Mouse (Mus musculus): Measurements from ENCODE around the gene Atl2. TPM values are rescaled to one million over a fixed set of nuclear protein-coding genes. Genes with fewer than 3 reads are reported as not detected.

The Atl2 gene
- total RNA-seq, 2 experiments from 2014 or later: 50.5 to 59.4 TPM

- no peak for DNase-seq
Observed at GRCm38 (mm10) chr17:79897666-79898065, 1.7 kb upstream of the Atl2 start.

DNA sequence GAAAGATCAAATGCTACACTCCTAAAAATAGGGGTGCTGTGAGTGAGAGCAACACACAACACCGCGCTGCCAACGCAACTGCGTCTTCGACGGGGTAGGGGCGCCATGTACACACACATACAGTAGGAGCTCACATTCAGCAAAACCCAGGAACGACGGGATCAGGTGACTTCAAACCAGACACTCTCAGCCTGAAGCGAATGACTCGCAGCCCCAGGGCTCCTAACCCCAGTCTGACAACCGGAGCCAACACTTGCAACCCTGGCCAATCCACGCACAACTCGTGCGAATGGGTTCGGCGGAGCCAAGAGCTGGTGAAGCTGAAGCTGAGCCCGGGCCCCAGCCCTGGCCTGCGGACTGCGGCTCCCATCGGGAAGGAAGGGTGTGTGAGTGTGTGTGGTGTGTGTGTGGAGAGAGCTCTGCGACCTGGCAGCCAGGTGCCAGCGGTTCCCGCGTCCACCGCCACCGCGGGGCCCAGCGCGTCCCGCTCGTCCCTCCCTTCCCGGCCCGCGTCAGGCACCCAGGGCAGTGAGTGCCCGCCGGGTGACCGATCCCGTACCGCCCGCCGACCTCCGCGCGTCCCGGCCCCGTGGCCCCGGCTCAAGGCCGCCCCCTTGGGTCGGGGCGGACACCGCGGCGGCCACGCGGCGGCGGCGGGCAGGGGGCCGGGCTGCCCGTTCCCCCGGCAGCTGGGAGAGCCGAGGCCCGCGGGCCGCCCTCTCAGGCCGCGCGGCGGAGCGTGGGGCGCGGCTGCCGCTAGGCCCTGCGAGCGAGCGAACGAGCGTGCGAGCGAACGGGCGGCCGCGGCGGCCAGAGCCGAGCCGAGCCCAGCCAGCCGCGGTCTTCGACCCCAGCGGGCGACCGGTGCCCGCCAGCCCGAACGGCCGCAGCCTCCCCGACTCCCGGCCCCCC lies 696 bp downstream of the Atl2 start:
- DNase-seq: peak; percentile 60 to 63

DNA sequence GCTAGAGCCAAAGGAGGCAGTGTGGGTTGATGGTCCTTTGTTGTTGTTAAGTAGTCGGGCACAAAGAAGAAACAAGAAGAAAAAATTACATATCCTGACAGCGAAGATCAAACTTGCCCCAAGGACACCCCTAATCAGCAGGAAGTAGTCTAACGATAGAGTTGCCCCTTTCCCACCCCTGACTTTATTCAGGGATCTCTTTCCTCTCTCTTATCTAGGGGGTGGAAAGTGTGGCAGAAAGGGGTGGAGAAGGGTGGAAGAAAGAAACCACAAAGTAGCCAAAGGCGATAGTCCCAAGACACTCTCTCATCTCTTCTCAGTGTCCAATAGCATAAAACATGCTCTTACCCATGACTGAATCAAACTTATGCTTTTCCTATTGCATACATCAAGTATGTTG lies 1.9 kb downstream of the Atl2 start:
- no peak for DNase-seq

- DNase-seq: no peak
Observed at GRCm38 (mm10) chr17:79891944-79892343, 4.0 kb downstream of the Atl2 start.

DNA sequence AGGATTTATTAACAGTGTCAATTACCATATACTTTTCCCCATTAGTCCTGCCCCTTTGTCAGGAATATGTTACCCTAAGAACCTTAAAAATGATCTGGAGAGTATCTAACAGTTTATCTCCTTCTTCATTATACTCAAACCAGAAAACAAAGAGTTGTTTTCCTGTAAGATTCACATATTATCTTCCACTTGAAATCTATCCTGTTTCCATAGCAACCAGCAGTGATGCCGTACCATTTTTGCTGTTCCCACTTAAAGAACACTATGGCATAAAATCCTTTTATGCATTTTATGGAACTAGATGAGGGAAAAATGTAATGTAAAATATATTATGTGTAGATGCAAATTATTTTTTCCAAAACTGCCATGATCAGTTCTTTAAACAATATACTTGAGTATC lies 8.0 kb downstream of the Atl2 start:
- no peak for DNase-seq

DNA sequence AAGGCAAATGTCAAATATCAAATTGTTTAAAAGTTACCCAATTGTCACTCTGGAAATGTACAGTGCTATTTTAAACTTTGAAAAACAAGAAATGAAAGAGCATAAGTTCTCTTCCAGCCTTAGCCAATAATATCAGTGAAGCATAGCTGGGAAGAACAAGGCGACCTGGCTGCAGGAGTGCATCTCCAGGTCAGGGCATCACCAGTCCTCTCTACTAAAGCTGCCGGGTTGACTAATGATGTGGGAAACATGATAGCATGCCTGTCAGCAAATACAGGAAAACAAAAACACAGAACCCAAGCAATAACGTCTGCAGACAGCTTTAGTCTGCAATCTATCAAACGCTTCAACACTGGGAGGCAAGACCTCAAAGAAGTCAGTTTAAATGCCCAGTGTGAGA lies 12.7 kb downstream of the Atl2 start:
- no peak for DNase-seq

- no peak for DNase-seq
Observed at GRCm38 (mm10) chr17:79865027-79865426, 30.9 kb downstream of the Atl2 start.

DNA sequence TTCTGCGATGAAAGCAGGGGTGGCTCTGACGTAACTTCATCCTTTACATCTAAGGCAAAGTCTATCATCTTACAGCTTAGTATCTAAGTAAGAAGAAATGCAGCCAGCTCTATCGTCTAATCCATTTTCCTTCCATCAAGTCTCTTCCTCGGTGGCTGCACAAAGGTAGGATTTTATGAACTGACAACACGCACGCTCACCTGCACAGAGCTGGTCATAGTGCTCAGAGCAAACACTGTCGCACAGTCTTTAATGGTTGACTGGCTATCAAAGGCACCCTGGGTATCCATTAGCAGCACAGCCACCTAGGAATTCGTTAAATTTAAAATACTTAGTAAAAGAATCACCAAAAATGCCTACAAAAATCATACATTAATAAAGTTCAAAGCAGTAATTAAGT lies 31.4 kb downstream of the Atl2 start:
- DNase-seq: no peak

- DNase-seq: no peak
Observed at GRCm38 (mm10) chr17:79862038-79862437, 33.9 kb downstream of the Atl2 start.

DNA sequence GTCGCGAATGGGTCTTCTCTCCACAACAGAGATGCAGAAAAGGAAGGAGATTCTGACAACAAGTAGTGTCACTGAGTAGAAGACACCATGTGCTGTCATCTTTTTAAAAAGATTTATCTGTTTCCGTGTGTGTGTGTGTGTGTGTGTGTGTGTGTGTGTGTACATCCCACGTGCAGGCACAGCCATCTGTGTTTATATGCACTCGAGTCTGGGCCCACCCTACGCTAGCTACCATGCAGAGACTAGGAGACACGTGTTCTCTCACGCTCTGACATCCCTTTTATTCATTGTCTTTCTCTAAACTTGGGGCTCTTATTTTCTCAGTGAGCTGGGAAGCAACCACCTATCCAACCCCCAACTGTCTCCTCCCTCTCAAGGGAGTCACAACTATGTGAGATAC lies 40.4 kb downstream of the Atl2 start:
- DNase-seq: peak; percentile 7 to 22

DNA sequence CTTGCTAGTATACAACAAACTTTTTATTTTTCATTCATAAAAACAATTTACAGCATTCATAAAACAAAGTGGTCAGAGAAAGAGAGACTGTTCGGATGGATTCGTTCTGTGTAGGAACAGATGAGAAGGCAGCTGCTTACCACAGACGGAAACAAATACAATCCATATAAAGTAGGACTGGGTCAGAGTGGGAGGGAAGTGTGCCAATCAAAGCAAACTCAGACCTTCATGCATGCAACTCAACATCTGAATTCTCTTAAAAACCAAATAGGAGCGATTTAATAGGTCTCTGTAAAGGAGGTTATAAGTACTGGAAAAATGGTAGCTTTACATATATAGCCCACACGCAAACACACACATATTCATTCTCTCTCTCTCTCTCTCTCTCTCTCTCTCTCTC lies 47.5 kb downstream of the Atl2 start:
- DNase-seq: no peak

GRCm38 (mm10) chr17:79846182-79846581 lies 49.7 kb downstream of the Atl2 start:
- no peak for DNase-seq

- no peak for DNase-seq
Observed at GRCm38 (mm10) chr17:79845695-79846094, 50.2 kb downstream of the Atl2 start.

DNA sequence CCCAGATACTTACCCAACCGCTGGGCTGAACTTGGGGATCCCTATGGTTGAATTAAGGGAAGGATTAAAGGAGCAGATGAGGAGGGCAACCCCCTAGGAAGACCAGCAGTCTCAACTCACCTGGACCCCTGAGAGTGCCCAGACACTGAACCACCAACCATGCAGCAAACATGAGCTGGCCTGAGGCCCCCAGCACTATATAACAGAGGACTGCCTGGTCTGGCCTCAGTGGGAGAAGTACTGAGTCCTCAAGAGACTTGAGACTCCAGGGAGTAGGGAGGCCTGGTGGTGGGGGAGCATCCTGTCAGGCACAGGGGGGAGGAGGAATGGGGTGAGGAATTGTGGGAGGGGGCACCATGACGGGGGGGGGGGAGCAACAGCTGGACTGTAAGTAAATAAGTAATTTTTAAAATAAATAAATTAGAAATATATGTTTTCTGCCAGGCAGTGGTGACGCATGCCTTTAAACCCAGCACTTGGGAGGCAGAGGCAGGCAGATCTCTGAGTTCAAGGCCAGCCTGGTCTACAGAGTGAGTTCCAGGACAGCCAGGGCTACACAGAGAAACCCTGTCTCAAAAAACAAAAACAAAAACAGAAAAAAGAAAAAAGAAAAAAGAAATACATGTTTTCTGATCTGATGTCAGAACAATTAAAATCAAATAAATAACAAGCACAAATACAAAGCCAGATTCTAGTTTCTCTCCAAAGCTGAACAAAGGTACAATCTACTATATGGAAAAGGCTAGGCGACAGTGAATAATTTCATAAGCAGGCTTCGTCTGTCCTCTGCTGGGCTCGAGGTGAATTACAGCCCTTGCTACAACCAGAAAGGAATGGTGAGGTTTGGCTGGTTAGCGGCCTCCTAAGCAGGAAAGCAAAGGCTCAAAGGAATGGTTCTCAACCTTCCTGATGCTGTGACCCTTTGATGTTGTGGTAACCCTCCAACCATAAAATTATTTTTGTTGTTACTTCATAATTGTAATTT lies 55.4 kb downstream of the Atl2 start:
- peak; percentile 53 to 64 for DNase-seq

DNA sequence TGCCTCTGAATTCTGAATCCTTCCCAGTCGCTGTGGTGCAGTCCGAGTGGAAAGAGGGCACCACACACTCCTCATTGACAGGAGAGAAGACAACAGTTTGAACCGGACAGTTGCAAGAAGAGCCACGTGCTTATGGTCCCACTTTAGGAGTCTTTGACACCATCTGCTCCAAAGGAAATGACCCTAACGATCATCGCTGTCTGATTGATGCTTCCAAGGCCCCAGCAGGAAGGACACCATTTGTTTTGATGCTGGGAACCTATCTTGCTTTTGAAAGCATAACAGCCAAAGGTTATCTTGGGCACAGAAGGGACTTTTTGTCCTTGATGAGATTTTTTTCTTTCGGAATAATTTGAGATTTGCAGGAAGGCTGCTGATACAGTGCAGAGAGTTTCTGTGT lies 58.9 kb downstream of the Atl2 start:
- DNase-seq: no peak

GRCm38 (mm10) chr17:79835714-79836373 lies 60.1 kb downstream of the Atl2 start:
- no peak for DNase-seq

DNA sequence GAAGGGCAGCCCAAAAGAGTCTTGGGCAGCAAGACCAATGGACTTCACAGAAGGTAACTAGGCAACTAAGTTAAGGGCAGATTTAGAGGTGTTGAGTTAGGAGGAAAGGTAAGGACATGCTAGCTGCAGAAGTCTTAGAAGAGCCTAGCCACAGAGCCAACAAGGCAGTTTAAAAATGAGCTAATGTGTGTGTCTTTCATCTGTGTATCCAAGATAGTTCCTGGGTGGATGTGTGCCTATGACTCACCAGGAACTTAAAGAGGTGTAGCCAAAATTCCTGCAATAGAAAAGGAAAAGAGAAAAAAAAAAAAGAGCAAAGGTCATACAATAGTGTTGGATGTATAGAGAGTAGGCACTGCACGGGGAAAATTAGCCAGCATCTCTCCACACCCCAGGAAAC lies 63.6 kb downstream of the Atl2 start:
- no peak for DNase-seq

- no peak for DNase-seq
Observed at GRCm38 (mm10) chr17:79826482-79827034, 69.4 kb downstream of the Atl2 start.

- DNase-seq: no peak
Observed at GRCm38 (mm10) chr17:79825241-79826030, 70.5 kb downstream of the Atl2 start.

- no peak for DNase-seq
Observed at GRCm38 (mm10) chr17:79824406-79824805, 71.5 kb downstream of the Atl2 start.

- DNase-seq: no peak
Observed at GRCm38 (mm10) chr17:79818884-79819283, 77.0 kb downstream of the Atl2 start.

DNA sequence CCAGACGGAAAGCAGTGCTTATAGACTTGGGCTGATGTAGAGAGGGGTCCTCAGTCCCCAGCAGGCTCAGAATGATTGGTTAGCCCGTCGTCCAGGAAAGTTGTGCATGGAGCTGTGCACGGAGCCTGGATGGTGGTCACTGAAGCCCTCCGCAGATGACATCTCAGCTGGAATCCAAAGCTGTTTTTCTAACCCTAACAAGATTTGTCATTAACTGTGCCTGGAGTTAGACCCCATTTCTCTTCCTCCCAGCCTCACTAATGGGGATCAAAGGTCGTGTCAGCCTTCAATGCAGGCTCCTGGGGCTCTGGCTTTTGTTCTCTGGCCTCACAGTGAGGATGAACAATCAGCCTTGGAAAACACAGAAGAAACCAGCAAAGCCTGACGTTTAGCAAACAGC lies 77.9 kb downstream of the Atl2 start:
- no peak for DNase-seq
